ENCODE assay signal across 9 mouse cellular contexts in genomic region chr6:128070072-128070872, GRCm38 (mm10).
A peak's percentile ranks its signal among the peaks of the same experiment; 100 is the strongest.
DNase-seq lines count a peak whose midpoint lies in the region; ATAC-seq and TF ChIP-seq lines count a peak whose summit lies in the region.
"Had no signal": no experiment of that assay in that cellular context is flagged by ENCODE, and none has a peak within 500 bp of the region (broad histone marks: within the 10 kb centered on the region; RNA-seq: fewer than 3 reads in every experiment).

No protein-coding gene starts in this region.

- 0 out of 2 replicates have a peak, but pooled peaks cover 4% of the 10 kb centered on the region for H3K36me3 ChIP-seq in heart, postnatal 0 days (replicated peaks; ENCODE audit: control insufficient read depth, insufficient read depth, low read length)
- H3K36me3 ChIP-seq in embryonic facial prominence, embryonic 11.5 days (replicated peaks; ENCODE audit: control insufficient read depth, insufficient read depth, low read depth, low read length), result no peaks in the 10 kb centered on the region
- H3K36me3 ChIP-seq in hindbrain, embryonic 15.5 days, result no peaks in the 10 kb centered on the region

- no peaks in the 10 kb centered on the region for H3K9me3 ChIP-seq in heart, postnatal 0 days (replicated peaks; ENCODE audit: control insufficient read depth, low read length)
- no peaks in the 10 kb centered on the region for H3K9me3 ChIP-seq in embryonic facial prominence, embryonic 11.5 days (replicated peaks; ENCODE audit: control insufficient read depth, low read length)
- no peaks in the 10 kb centered on the region for H3K9me3 ChIP-seq in hindbrain, embryonic 15.5 days

- TF ChIP-seq POLR2A in olfactory bulb, adult 2 months (IDR thresholded peaks at IDR 0.05; ENCODE audit: insufficient read depth, low read depth, low read length), result no peak

- peak overlapping the region; percentile 56 for H3K27ac ChIP-seq in heart, postnatal 0 days (ENCODE audit: low read depth)
- peak overlapping the region; percentile 41 for H3K27ac ChIP-seq in embryonic facial prominence, embryonic 11.5 days (replicated peaks; ENCODE audit: low read depth, low read length)
- peak overlapping the region; percentile 54 for H3K27ac ChIP-seq in hindbrain, embryonic 15.5 days (replicated peaks)
- H3K27ac ChIP-seq in olfactory bulb, adult 2 months (ENCODE audit: insufficient read depth, low read depth, low read length), result 0 out of 2 replicates have a peak overlapping the region, but pooled peaks have one; percentile 28

- peak; percentile 26; the same call in 1 of the 2 replicates for ATAC-seq in heart, postnatal 0 days (ENCODE audit: insufficient read depth, low read depth)
- no peak for ATAC-seq in embryonic facial prominence, embryonic 11.5 days (replicated peaks; ENCODE audit: insufficient number of reproducible peaks, low FRiP score, low TSS enrichment, low read depth)
- 0 out of 2 replicates have a peak, but pooled peaks have one; percentile 43 for ATAC-seq in hindbrain, embryonic 15.5 days (ENCODE audit: low FRiP score, low read depth)

- H3K4me1 ChIP-seq in heart, postnatal 0 days (ENCODE audit: control insufficient read depth, insufficient read depth), result peaks cover 54% of the 10 kb centered on the region
- H3K4me1 ChIP-seq in embryonic facial prominence, embryonic 11.5 days (ENCODE audit: control insufficient read depth, insufficient read depth, low read length), result peaks cover 18% of the 10 kb centered on the region
- peaks cover 27% of the 10 kb centered on the region for H3K4me1 ChIP-seq in hindbrain, embryonic 15.5 days (replicated peaks)
- peaks cover 17% of the 10 kb centered on the region for H3K4me1 ChIP-seq in olfactory bulb, adult 2 months (ENCODE audit: control insufficient read depth, insufficient read depth, low read length)

- H3K4me3 ChIP-seq in heart, postnatal 0 days (ENCODE audit: low read depth, low read length), result no peak overlapping the region
- no peak overlapping the region for H3K4me3 ChIP-seq in embryonic facial prominence, embryonic 11.5 days (ENCODE audit: low read depth, low read length)
- H3K4me3 ChIP-seq in hindbrain, embryonic 15.5 days, result no peak overlapping the region
- no peak overlapping the region for H3K4me3 ChIP-seq in olfactory bulb, adult 2 months (ENCODE audit: insufficient read depth, low read depth, low read length)

- H3K9ac ChIP-seq in heart, postnatal 0 days (replicated peaks; ENCODE audit: low read depth, low read length), result no peak overlapping the region
- H3K9ac ChIP-seq in embryonic facial prominence, embryonic 11.5 days (replicated peaks; ENCODE audit: low read length), result no peak overlapping the region
- no peak overlapping the region; the same call in 1 of the 2 replicates for H3K9ac ChIP-seq in hindbrain, embryonic 15.5 days

- TF ChIP-seq CTCF in heart, postnatal 0 days (IDR thresholded peaks at IDR 0.05; ENCODE audit: low read depth), result no peak
- TF ChIP-seq CTCF in olfactory bulb, adult 2 months (IDR thresholded peaks at IDR 0.05; ENCODE audit: insufficient read depth, low read depth, low read length), result no peak

- TF ChIP-seq EP300 in heart, postnatal 0 days (IDR thresholded peaks at IDR 0.05; ENCODE audit: low read depth), result no peak

- H3K27me3 ChIP-seq in heart, postnatal 0 days (ENCODE audit: control insufficient read depth, insufficient read depth, low read length), result no peaks in the 10 kb centered on the region
- H3K27me3 ChIP-seq in embryonic facial prominence, embryonic 11.5 days (ENCODE audit: control insufficient read depth, insufficient read depth, low read length), result no peaks in the 10 kb centered on the region
- no peaks in the 10 kb centered on the region for H3K27me3 ChIP-seq in hindbrain, embryonic 15.5 days

- 62% methylated on average over 19 of the region's 19 CpGs for WGBS in heart, postnatal 0 days
- WGBS in embryonic facial prominence, embryonic 11.5 days, result 66% methylated on average over 19 of the region's 19 CpGs
- 68% methylated on average over 19 of the region's 19 CpGs for WGBS in hindbrain, embryonic 15.5 days
- 70% methylated on average over 19 of the region's 19 CpGs for WGBS in olfactory bulb, adult 2 months

- no peak overlapping the region for H3K4me2 ChIP-seq in heart, postnatal 0 days (ENCODE audit: low read depth, low read length)
- H3K4me2 ChIP-seq in embryonic facial prominence, embryonic 11.5 days (ENCODE audit: low read depth, low read length), result no peak overlapping the region
- no peak overlapping the region for H3K4me2 ChIP-seq in hindbrain, embryonic 15.5 days

- DNase-seq in heart, postnatal 0 days (ENCODE audit: low spot score), result no peak
- DNase-seq in heart, postnatal 4 days, result no peak
- DNase-seq in embryonic facial prominence, embryonic 11.5 days (ENCODE audit: low spot score), result no peak
- DNase-seq in urinary bladder, postnatal 36 days (ENCODE audit: low spot score in 2 of 2), result no peak
- no peak for DNase-seq in kidney, postnatal 10 days
- DNase-seq in kidney, adult 9 months, result no peak
- DNase-seq: thymus, postnatal 25 days had no signal
